Mouse (Mus musculus): ENCODE data around the gene Ncoa4. TPM values are rescaled to one million over a fixed set of nuclear protein-coding genes. Genes with fewer than 3 reads are reported as not detected.

Ncoa4 gene
- total and polyA plus RNA-seq, 2 experiments = 39.6 to 134 TPM

GRCm38 (mm10) chr14:32162231-32162630 is 2.6 kb downstream of the Ncoa4 start:
- H3K27ac ChIP-seq (replicated peaks; ENCODE audit: insufficient read depth, low read depth, low read length) = peak overlapping the region; percentile 52
- 49% methylated on average over 5 of the region's 5 CpGs for WGBS
- TF ChIP-seq POLR2A (IDR thresholded peaks at IDR 0.05; ENCODE audit: extremely low read depth, insufficient read depth, low read length) (no peak), CTCF (IDR thresholded peaks at IDR 0.05; ENCODE audit: low read depth, low read length) (no peak)
- peaks cover 29% of the 10 kb centered on the region for H3K4me1 ChIP-seq (ENCODE audit: control insufficient read depth, insufficient read depth, low read length)
- no peak overlapping the region for H3K4me3 ChIP-seq (ENCODE audit: insufficient read depth, low read depth, low read length)
- no peaks in the 10 kb centered on the region for H3K27me3 ChIP-seq (ENCODE audit: control insufficient read depth, insufficient read depth, low read length)
- H3K9ac ChIP-seq (ENCODE audit: low read depth, low read length) = no peak overlapping the region
- H3K36me3 ChIP-seq (ENCODE audit: control insufficient read depth, insufficient read depth, low read length) = no peaks in the 10 kb centered on the region
- peaks cover 27% of the 10 kb centered on the region; the same call in 1 of the 2 replicates for H3K79me2 ChIP-seq (ENCODE audit: control insufficient read depth, insufficient read depth, low read length)
- no peak for DNase-seq (ENCODE audit: extremely low read depth, low read depth, low spot score)

GRCm38 (mm10) chr14:32163203-32163888 is 3.7 kb downstream of the Ncoa4 start:
- no peak for DNase-seq (ENCODE audit: extremely low read depth, low read depth, low spot score)
- Histone ChIP-seq H3K36me3 (ENCODE audit: control insufficient read depth, insufficient read depth, low read length) (no peaks in the 10 kb centered on the region), H3K4me1 (ENCODE audit: control insufficient read depth, insufficient read depth, low read length) (peaks cover 31% of the 10 kb centered on the region), H3K9ac (ENCODE audit: low read depth, low read length) (no peak overlapping the region), H3K4me3 (ENCODE audit: insufficient read depth, low read depth, low read length) (no peak overlapping the region), H3K27me3 (ENCODE audit: control insufficient read depth, insufficient read depth, low read length) (no peaks in the 10 kb centered on the region), H3K27ac (replicated peaks; ENCODE audit: insufficient read depth, low read depth, low read length) (peak overlapping the region; percentile 48), H3K79me2 (ENCODE audit: control insufficient read depth, insufficient read depth, low read length) (peaks cover 37% of the 10 kb centered on the region; the same call in 1 of the 2 replicates)
- no peak for TF ChIP-seq POLR2A (IDR thresholded peaks at IDR 0.05; ENCODE audit: extremely low read depth, insufficient read depth, low read length)
- TF ChIP-seq CTCF (IDR thresholded peaks at IDR 0.05; ENCODE audit: low read depth, low read length) = no peak
- 58% methylated on average over 11 of the region's 11 CpGs for WGBS

- WGBS = 33% methylated on average over 8 of the region's 8 CpGs
- Histone ChIP-seq H3K4me1 (ENCODE audit: control insufficient read depth, insufficient read depth, low read length) (peaks cover 34% of the 10 kb centered on the region), H3K79me2 (ENCODE audit: control insufficient read depth, insufficient read depth, low read length) (peaks cover 44% of the 10 kb centered on the region; the same call in 1 of the 2 replicates), H3K4me3 (ENCODE audit: insufficient read depth, low read depth, low read length) (peak overlapping the region; percentile 32; the same call in 1 of the 2 replicates), H3K36me3 (ENCODE audit: control insufficient read depth, insufficient read depth, low read length) (no peaks in the 10 kb centered on the region; the same call in none of the 2 replicates), H3K27me3 (ENCODE audit: control insufficient read depth, insufficient read depth, low read length) (no peaks in the 10 kb centered on the region), H3K9ac (ENCODE audit: low read depth, low read length) (peak overlapping the region; percentile 42), H3K27ac (replicated peaks; ENCODE audit: insufficient read depth, low read depth, low read length) (peak overlapping the region; percentile 95)
- DNase-seq (ENCODE audit: extremely low read depth, low read depth, low spot score) = peak; percentile 77
- no peak for TF ChIP-seq CTCF (IDR thresholded peaks at IDR 0.05; ENCODE audit: low read depth, low read length)
- TF ChIP-seq POLR2A (IDR thresholded peaks at IDR 0.05; ENCODE audit: extremely low read depth, insufficient read depth, low read length) = no peak
These were observed 4.7 kb downstream of the Ncoa4 start for GRCm38 (mm10) chr14:32164173-32165051.

- Histone ChIP-seq H3K4me3 (ENCODE audit: insufficient read depth, low read depth, low read length) (peak overlapping the region; percentile 23), H3K4me1 (ENCODE audit: control insufficient read depth, insufficient read depth, low read length) (peaks cover 34% of the 10 kb centered on the region), H3K9ac (ENCODE audit: low read depth, low read length) (peak overlapping the region; percentile 73), H3K79me2 (ENCODE audit: control insufficient read depth, insufficient read depth, low read length) (peaks cover 51% of the 10 kb centered on the region; the same call in 1 of the 2 replicates), H3K27me3 (ENCODE audit: control insufficient read depth, insufficient read depth, low read length) (no peaks in the 10 kb centered on the region), H3K27ac (replicated peaks; ENCODE audit: insufficient read depth, low read depth, low read length) (peak overlapping the region; percentile 95), H3K36me3 (ENCODE audit: control insufficient read depth, insufficient read depth, low read length) (peaks cover 6% of the 10 kb centered on the region)
- WGBS = under 1% methylated on average over 41 of the region's 42 CpGs
- DNase-seq (ENCODE audit: extremely low read depth, low read depth, low spot score) = peak; percentile 86
- TF ChIP-seq CTCF (IDR thresholded peaks at IDR 0.05; ENCODE audit: low read depth, low read length) (no peak), POLR2A (IDR thresholded peaks at IDR 0.05; ENCODE audit: extremely low read depth, insufficient read depth, low read length) (peak; percentile 96)
These were observed 5.8 kb downstream of the Ncoa4 start for GRCm38 (mm10) chr14:32165278-32166061.

GRCm38 (mm10) chr14:32166062-32166441 is 6.4 kb downstream of the Ncoa4 start:
- Histone ChIP-seq H3K79me2 (ENCODE audit: control insufficient read depth, insufficient read depth, low read length) (peaks cover 53% of the 10 kb centered on the region; the same call in 1 of the 2 replicates), H3K9ac (ENCODE audit: low read depth, low read length) (no peak overlapping the region; the same call in 1 of the 2 replicates), H3K36me3 (ENCODE audit: control insufficient read depth, insufficient read depth, low read length) (peaks cover 11% of the 10 kb centered on the region), H3K27me3 (ENCODE audit: control insufficient read depth, insufficient read depth, low read length) (no peaks in the 10 kb centered on the region), H3K4me3 (ENCODE audit: insufficient read depth, low read depth, low read length) (peak overlapping the region; percentile 33; the same call in 1 of the 2 replicates), H3K27ac (replicated peaks; ENCODE audit: insufficient read depth, low read depth, low read length) (no peak overlapping the region), H3K4me1 (ENCODE audit: control insufficient read depth, insufficient read depth, low read length) (peaks cover 34% of the 10 kb centered on the region)
- DNase-seq (ENCODE audit: extremely low read depth, low read depth, low spot score) = no peak
- WGBS = 25% methylated on average over 2 of the region's 2 CpGs
- no peak for TF ChIP-seq CTCF (IDR thresholded peaks at IDR 0.05; ENCODE audit: low read depth, low read length)
- no peak for TF ChIP-seq POLR2A (IDR thresholded peaks at IDR 0.05; ENCODE audit: extremely low read depth, insufficient read depth, low read length)

All from liver, adult 2 months (tissue).